Mouse (Mus musculus) forebrain, embryonic 14.5 days (tissue): ENCODE results near the gene Ccdc175. TPM values are rescaled to one million over a fixed set of nuclear protein-coding genes. Genes with fewer than 3 reads are reported as not detected.

Experiments
- ATAC-seq: fragments of 200-750 bp; cut with Nextera tagmentation; 2 replicates; pipeline ENCODE4 v1.8.0; 2017; ENCODE audit warnings: mild to moderate bottlenecking, moderate library complexity
- DNase-seq: peaks from one replicate; pipeline ENCODE4 v3.0.0-alpha.2; 2015; ENCODE audit warnings: low spot score
- H3K27ac ChIP-seq: fragments of 300-500 bp; sonication (generic); 2 replicates; pipeline ENCODE4 v1.5.1; 2014; ENCODE audit warnings: low read depth, mild to moderate bottlenecking, control low read depth, low read length, moderate library complexity
- H3K27me3 ChIP-seq: fragments of 300-500 bp; sonication (generic); replicated peaks from 2 replicates; pipeline ENCODE4 v1.6.1; 2014; ENCODE audit warnings: low read length, control low read depth, mixed read lengths; ENCODE audit not compliant: control insufficient read depth, insufficient read depth
- H3K36me3 ChIP-seq: fragments of 300-500 bp; sonication (generic); 2 replicates; pipeline ENCODE4 v1.6.1; 2014; ENCODE audit warnings: low read length, control low read depth; ENCODE audit not compliant: control insufficient read depth, insufficient read depth
- H3K4me1 ChIP-seq: fragments of 300-500 bp; sonication (generic); 2 replicates; pipeline ENCODE4 v1.6.1; 2014; ENCODE audit warnings: antibody characterized with exemption, low read length, control low read depth; ENCODE audit not compliant: control insufficient read depth, insufficient read depth
- H3K4me2 ChIP-seq: fragments of 300-500 bp; sonication (generic); 2 replicates; pipeline ENCODE4 v1.6.1; 2014; ENCODE audit warnings: mild to moderate bottlenecking, control low read depth, low read length
- H3K4me3 ChIP-seq: fragments of 300-500 bp; sonication (generic); 2 replicates; pipeline ENCODE4 v1.5.1; 2014; ENCODE audit warnings: low read depth, low read length, control low read depth
- H3K9ac ChIP-seq: fragments of 300-500 bp; sonication (generic); 2 replicates; pipeline ENCODE4 v1.6.1; 2014; ENCODE audit warnings: mild to moderate bottlenecking, low read length, control low read depth, moderate library complexity
- H3K9me3 ChIP-seq: fragments of 300-500 bp; sonication (generic); replicated peaks from 2 replicates; pipeline ENCODE4 v1.6.1; 2016; ENCODE audit warnings: low read length, control low read depth, mixed read lengths; ENCODE audit not compliant: control insufficient read depth
- WGBS: fragments of 180-500 bp; shearing (Covaris S2); extraction: QIAGEN DNeasy Blood & Tissue Kit; methylation state at CpG from one replicate; pipeline ENCODE4 v1.1.7; 2014; 5-methylcytosine and 5-hydroxymethylcytosine counted together
- polyA plus RNA-seq: library from polyadenylated mRNA; unstranded; fragments of >200 nt; fragmentation: Nextera tagmentation; extraction: Ambion mirVana; gene quantifications from 2 replicates; pipeline ENCODE4 v1.2.1, GENCODE M21; 2014

Gene Ccdc175
- polyA plus RNA-seq, 1 experiment from 2014 or later, result not detected

DNA sequence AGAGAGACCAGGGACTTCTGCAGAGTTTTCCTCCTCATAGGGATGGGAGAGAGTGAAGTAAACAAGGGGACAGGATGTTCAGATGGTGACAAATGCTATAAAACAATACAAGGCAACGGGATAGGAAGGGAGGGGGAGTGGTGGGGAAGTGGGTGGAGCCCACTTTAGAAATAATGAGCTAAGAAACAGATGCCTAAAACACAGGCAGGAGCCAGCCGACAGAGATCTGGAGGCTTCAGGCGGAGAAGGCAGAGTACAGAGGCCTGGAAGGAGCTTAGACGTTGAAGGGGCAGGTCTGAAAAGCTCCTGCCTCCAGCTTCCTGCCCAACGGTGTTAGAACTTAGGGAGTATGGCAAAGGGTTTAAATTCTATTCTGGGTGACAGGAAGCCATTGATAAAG lies 28.7 kb upstream of the Ccdc175 start:
- no peaks in the 10 kb centered on the region for H3K27me3 ChIP-seq
- H3K9ac ChIP-seq, result no peak overlapping the region
- H3K9me3 ChIP-seq, result no peaks in the 10 kb centered on the region
- ATAC-seq (no peak), DNase-seq (no peak)
- H3K4me2 ChIP-seq, result no peak overlapping the region
- peaks cover 92% of the 10 kb centered on the region for H3K36me3 ChIP-seq
- H3K27ac ChIP-seq, result no peak overlapping the region
- no peaks in the 10 kb centered on the region for H3K4me1 ChIP-seq
- no peak overlapping the region for H3K4me3 ChIP-seq
- WGBS, result 58% methylated on average over 5 of the region's 5 CpGs

DNA sequence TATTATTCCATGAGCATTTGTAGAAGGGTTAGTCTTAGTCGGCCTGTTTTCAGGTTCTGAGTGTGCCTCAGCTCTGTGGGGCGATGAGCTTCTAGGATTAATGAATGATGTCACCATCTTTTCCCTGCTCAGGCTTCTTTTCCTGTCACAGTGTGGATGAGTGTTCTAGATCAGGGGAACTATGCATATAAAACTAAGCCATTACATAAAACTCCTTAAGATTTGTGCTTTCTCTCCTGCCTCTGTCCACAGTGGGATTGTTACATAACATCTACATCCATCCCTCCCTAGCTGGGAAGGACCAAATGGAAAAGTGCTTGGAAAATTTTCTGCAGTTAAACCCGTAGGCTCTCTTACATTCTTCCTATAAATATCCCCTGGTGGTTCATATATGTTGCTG lies 16.0 kb upstream of the Ccdc175 start:
- DNase-seq (no peak), ATAC-seq (no peak)
- WGBS, result 90% methylated on average over 3 of the region's 3 CpGs
- Histone ChIP-seq H3K9ac (no peak overlapping the region), H3K36me3 (no peaks in the 10 kb centered on the region), H3K4me3 (no peak overlapping the region), H3K9me3 (no peaks in the 10 kb centered on the region), H3K4me1 (no peaks in the 10 kb centered on the region; the same call in 1 of the 2 replicates), H3K27ac (no peak overlapping the region), H3K4me2 (no peak overlapping the region), H3K27me3 (no peaks in the 10 kb centered on the region)

DNA sequence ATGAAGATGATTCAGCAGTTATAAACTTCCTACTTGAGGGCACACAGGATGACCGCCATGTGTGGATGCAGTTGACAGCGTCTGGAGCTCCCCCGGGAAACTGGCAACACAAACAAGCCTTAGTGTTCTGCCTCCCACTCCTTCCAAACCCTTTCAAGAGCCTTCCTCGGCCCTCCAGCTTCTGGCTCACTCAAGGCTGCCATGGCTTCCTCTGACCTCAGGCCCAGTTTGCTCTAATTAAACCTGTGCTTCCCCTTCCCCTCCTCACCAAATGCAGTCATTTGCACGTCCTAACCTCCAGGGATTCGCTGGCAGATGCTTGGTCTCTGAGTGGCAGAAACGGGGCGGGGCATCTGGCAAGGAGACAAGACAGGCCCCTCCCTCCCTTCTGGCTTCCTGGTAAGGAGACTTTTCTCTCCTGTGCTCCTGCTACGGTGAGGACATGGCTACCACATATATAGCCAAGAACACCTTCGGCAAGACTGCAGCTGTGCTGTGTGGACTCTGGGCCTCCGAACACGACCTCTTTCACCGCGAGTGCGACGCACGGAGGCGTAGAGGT lies 13.2 kb upstream of the Ccdc175 start:
- Histone ChIP-seq H3K27ac (no peak overlapping the region), H3K4me2 (no peak overlapping the region), H3K27me3 (no peaks in the 10 kb centered on the region), H3K9me3 (no peaks in the 10 kb centered on the region), H3K4me3 (no peak overlapping the region), H3K9ac (no peak overlapping the region), H3K4me1 (no peaks in the 10 kb centered on the region; the same call in 1 of the 2 replicates), H3K36me3 (no peaks in the 10 kb centered on the region)
- ATAC-seq (peak; percentile 85), DNase-seq (peak; percentile 76)
- whole genome bisulfite sequencing, result 54% methylated on average over 18 of the region's 18 CpGs

DNA sequence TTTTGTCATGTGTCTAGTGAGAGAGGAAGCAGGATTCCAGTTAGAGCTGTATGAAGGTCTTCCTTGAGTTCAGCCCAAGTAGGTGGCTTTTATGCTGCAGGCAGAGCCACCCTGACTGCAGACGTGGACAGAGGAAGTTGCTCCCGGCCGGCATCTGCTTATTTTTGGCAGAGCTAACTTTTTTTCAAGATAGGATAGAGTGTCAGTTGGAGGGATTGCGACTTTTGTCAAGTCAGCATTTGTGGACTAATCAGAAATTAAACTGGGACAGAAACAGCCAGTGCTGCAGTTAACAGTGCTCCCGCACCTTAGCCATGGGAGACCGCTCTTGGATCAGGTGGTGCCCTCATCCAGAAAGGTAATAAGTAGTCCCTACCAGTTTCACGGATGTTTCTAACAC lies 12.6 kb upstream of the Ccdc175 start:
- Histone ChIP-seq H3K9me3 (no peaks in the 10 kb centered on the region), H3K4me1 (no peaks in the 10 kb centered on the region; the same call in 1 of the 2 replicates), H3K9ac (no peak overlapping the region), H3K4me3 (no peak overlapping the region), H3K36me3 (no peaks in the 10 kb centered on the region), H3K27me3 (no peaks in the 10 kb centered on the region), H3K27ac (no peak overlapping the region), H3K4me2 (no peak overlapping the region)
- DNase-seq (no peak), ATAC-seq (no peak)
- 83% methylated on average over 7 of the region's 7 CpGs for WGBS

DNA sequence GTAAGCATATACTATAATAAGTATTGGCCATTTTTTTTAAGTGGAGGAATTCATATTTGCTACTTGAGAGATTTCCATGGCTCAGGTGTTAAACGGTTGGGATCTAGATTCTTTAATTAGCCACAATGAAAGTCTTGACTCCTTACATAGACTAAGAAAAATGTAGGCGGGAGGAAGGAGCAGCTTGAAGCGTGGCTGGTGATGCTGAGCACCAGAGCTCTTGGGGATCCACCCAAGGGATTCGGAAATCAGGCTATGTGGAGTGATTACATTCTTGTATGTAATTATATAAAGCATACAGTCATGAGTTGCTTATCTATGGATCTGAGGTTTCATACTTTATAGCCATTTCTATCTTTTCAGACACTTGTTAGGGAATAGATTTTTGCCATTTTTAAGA lies 5.3 kb downstream of the Ccdc175 start:
- H3K27ac ChIP-seq, result no peak overlapping the region
- no peak overlapping the region for H3K4me2 ChIP-seq
- ATAC-seq (no peak), DNase-seq (no peak)
- no peaks in the 10 kb centered on the region for H3K4me1 ChIP-seq
- no peak overlapping the region for H3K9ac ChIP-seq
- H3K9me3 ChIP-seq, result no peaks in the 10 kb centered on the region
- WGBS, result 78% methylated on average over 4 of the region's 4 CpGs
- H3K36me3 ChIP-seq, result no peaks in the 10 kb centered on the region
- no peaks in the 10 kb centered on the region for H3K27me3 ChIP-seq
- no peak overlapping the region for H3K4me3 ChIP-seq

DNA sequence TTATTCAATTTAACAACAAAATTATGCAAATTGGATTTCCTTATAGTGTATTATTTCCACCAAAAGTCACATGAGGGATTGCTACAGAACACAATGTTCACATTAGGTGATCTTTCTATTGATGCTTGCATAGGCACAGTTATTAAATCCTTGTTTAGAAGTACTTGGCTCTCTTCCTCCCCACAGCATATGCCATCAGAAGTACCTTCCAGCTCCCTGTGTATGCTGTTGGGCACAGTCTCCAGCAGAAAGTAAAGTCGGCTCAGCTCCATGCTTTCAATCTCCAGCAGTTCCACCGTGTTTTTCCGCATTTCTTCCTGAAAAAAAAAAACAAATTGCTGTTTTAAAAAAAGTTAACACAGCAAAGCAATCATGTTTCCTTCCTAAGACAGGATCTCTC lies 6.5 kb downstream of the Ccdc175 start:
- 85% methylated on average over 3 of the region's 3 CpGs for WGBS
- no peak overlapping the region for H3K4me3 ChIP-seq
- no peak for DNase-seq
- no peaks in the 10 kb centered on the region for H3K9me3 ChIP-seq
- H3K27me3 ChIP-seq, result no peaks in the 10 kb centered on the region
- H3K9ac ChIP-seq, result no peak overlapping the region
- H3K27ac ChIP-seq, result no peak overlapping the region
- no peak for ATAC-seq
- H3K4me1 ChIP-seq, result no peaks in the 10 kb centered on the region
- no peak overlapping the region for H3K4me2 ChIP-seq
- no peaks in the 10 kb centered on the region for H3K36me3 ChIP-seq

DNA sequence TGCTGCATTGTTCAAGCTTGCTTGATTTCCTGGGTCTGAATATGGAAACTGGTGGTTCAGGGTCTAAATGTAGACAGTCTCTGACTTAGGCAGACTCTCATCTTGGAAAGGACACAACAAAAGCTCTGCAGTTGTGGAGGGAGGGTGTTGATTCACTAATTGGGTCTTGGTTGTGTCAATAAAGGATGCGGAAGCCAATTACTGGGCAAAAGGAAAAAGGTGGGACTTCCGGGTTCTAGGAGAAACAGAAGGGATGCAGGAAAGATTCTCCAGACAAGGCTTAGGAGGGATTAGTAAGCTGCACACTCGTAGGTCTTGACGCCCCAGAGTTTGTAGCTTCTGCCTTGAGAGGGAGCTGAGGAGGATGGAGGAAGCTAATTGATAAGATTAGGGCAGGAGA lies 26.4 kb downstream of the Ccdc175 start:
- H3K27ac ChIP-seq, result no peak overlapping the region
- no peak overlapping the region for H3K4me2 ChIP-seq
- H3K4me1 ChIP-seq, result no peaks in the 10 kb centered on the region
- 47% methylated on average over 4 of the region's 4 CpGs for WGBS
- ATAC-seq (no peak), DNase-seq (peak; percentile 43)
- no peak overlapping the region for H3K9ac ChIP-seq
- no peaks in the 10 kb centered on the region for H3K27me3 ChIP-seq
- no peak overlapping the region for H3K4me3 ChIP-seq
- no peaks in the 10 kb centered on the region for H3K36me3 ChIP-seq
- H3K9me3 ChIP-seq, result no peaks in the 10 kb centered on the region

DNA sequence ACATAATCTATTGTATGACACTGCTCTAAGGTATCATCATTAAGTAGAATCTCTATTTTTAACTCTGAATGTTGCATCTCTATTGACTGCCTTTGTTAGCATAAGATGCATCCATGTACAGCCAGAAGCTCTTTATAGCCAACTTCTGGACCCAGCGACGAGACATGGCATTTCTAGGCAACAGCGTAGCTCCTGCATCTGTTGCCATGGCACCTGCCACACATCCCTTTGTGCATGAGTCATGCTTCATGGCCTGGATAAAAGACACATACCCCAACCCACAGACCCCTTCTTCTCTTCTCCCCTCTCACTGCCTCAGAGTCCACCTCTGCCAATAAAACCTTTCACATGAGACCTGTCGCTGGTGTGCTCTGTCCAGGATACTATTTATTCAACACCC lies 34.0 kb downstream of the Ccdc175 start:
- ATAC-seq (no peak), DNase-seq (peak; percentile 34)
- no peak overlapping the region for H3K4me3 ChIP-seq
- H3K36me3 ChIP-seq, result no peaks in the 10 kb centered on the region
- no peaks in the 10 kb centered on the region for H3K27me3 ChIP-seq
- H3K9me3 ChIP-seq, result no peaks in the 10 kb centered on the region
- no peak overlapping the region for H3K9ac ChIP-seq
- WGBS, result 65% methylated on average over 4 of the region's 4 CpGs
- H3K4me1 ChIP-seq, result no peaks in the 10 kb centered on the region
- H3K4me2 ChIP-seq, result no peak overlapping the region
- no peak overlapping the region for H3K27ac ChIP-seq

DNA sequence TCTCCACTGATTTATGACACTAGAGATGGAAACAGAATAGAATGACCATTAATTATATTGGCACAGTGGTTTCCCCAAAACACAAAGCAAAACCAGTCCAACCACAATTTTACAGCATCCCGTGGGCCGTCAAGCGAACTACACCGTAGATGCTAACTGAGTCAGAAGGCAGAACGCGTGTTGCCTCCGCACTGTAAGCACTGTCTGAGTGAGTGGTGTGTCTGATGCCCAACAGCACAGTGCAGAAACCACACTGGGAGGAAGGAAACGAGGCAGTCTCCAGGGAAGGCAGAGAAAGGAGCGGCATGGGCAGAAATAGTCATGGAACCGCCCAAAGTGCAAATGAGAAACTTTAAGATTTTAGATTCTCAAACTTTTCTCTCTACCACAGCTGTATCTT lies 55.6 kb downstream of the Ccdc175 start:
- H3K4me3 ChIP-seq, result no peak overlapping the region
- H3K9ac ChIP-seq, result no peak overlapping the region
- WGBS, result 94% methylated on average over 10 of the region's 10 CpGs
- H3K4me2 ChIP-seq, result no peak overlapping the region
- no peaks in the 10 kb centered on the region for H3K36me3 ChIP-seq
- no peak overlapping the region for H3K27ac ChIP-seq
- ATAC-seq, result no peak
- H3K9me3 ChIP-seq, result no peaks in the 10 kb centered on the region
- no peaks in the 10 kb centered on the region for H3K27me3 ChIP-seq
- no peaks in the 10 kb centered on the region for H3K4me1 ChIP-seq
- DNase-seq, result no peak
